Mouse (Mus musculus): ENCODE measurements around the gene Apol10a. TPM values are rescaled to one million over a fixed set of nuclear protein-coding genes. Genes with fewer than 3 reads are reported as not detected.
"Not testable (repeated sequence)": the region's sequence is repeated elsewhere in the genome, so short reads cannot be mapped to it uniquely, and the experiment has no call there.

Apol10a gene
- total RNA-seq (2021), result not detected
- long read RNA-seq, experiment 1, result 0 reads
- long read RNA-seq, experiment 2, result 0 reads

DNA sequence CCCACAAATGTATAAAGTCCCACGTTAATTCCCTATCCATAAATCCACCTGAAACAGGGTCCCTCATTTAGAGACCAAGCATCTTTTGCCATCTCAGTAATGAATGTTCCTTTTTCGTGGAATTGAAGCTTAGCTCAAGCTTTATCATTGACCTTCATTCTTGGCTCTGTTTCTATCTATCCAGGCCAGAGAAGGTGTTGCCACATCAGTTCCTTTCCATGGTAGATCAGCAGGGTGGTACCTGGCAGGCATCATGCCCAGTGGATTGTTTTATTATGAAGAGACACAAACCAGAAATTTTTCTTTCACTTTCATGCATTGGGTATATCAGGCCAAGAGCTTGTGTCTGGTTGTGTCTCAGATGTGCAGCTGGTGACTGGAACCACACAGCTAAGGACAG lies at the start of gene Apol10a:
Gene Apol10a, plus strand, starts transcription at position 355 of the 400 bp plus-strand sequence.
- H3K4me3 ChIP-seq; H3K27ac ChIP-seq; DNase-seq (ENCODE audit: low spot score in 2 of 2): not testable (repeated sequence)

DNA sequence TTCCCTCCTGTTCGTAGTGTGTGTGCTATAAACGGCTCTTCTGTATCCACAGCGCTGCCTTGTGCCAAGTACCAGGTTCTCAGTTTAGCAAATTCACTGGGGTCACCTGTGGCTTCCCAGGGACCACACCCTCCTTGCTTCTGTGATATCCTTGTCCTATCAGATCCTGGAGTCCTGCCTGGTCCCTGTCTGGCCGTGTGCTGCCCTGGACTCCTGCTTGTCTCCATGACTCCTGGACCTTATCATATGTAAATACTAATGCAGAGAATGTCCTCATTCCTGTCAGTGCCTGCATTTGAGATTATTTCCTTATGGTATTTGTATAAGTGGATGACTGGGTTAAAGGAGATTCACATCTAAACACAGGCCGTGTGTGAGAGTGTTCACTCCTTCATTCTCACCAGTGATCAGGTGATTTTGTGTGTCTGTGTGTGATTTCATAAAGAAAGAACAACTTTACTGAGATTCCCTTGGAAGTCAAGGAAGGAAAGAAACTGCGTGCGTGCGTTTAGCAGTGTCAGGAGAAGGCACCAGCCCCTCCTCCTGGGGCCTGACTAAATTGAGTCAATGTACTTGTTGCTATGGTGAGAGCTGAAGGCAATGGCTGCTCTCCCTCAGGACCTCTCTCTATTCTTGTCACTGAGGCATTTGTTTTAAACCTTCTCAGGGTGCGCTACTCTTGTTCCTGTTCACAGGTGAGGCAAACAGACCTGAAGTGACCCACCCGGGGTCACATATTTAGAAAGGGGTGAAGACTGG lies 48.0 kb upstream of the Apol10a start:
- DNase-seq (ENCODE audit: low spot score in 2 of 2); H3K4me3 ChIP-seq; H3K27ac ChIP-seq: not testable (repeated sequence)

DNA sequence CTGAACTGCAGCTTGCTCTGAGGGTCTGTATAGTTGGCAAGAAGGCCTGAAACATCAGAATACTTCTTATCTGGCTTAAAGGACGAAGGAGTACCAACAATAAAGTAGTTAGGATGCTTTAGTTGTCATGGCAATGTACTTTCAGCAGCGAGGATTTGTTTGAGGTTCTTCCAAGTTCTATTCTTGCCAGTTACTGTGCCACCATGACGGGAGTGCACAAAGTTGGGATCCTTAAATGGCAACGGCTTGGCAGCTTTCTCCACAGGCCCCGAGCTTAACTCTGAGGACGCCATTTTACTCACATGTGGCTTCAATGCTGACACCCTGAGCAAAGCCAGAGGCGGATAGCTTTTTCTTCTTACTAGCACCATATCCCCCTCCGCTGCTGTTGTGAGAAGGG lies 32.1 kb upstream of the Apol10a start:
- H3K27ac ChIP-seq, H3K4me3 ChIP-seq: not testable (repeated sequence)
- peak; percentile 24 to 62 for DNase-seq (ENCODE audit: low spot score in 2 of 2)

DNA sequence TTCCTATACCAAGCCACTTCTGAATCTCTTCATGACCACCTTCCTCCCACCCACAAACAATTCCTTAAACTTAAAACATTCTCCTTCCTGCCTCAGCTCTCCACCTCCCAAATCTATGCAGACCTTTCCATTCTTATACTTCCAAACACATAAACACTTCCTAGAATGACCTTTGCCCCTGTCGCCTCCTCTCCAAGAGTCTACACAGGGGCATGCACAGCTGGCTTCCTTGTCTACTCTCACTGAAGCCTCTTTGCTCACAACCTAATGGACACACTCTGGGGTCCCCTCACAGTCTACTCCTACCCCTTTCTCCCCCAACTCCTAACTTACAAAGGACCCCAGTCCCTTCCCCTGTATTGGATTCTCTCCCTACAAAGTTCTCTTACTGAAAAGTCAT lies 31.2 kb upstream of the Apol10a start:
- DNase-seq (ENCODE audit: low spot score in 2 of 2); H3K27ac ChIP-seq; H3K4me3 ChIP-seq: not testable (repeated sequence)

DNA sequence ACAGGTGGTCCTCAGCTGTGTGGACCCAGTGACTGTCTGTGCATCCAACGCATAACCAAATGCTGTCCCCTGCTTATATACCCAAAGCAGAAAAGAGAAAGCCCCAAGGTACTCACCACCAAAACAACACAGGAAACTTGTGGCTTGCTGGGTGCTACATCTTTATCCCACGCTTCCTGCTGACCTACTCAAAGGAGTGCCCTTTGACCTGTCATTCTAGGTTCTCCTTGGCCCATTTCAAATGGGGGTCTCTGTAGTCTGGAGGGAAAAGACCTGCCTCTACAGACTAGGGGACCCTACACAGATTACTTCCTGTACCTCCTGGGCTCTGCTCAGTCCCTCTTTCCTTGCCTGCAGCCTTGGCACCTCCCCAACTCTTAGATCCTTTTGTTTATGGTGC lies 29.5 kb upstream of the Apol10a start, which contains the start of gene Apol7b:
Gene Apol7b, minus strand, starts transcription at position 101 of the 400 bp plus-strand sequence.
- DNase-seq (ENCODE audit: low spot score in 2 of 2); H3K4me3 ChIP-seq; H3K27ac ChIP-seq: not testable (repeated sequence)

DNA sequence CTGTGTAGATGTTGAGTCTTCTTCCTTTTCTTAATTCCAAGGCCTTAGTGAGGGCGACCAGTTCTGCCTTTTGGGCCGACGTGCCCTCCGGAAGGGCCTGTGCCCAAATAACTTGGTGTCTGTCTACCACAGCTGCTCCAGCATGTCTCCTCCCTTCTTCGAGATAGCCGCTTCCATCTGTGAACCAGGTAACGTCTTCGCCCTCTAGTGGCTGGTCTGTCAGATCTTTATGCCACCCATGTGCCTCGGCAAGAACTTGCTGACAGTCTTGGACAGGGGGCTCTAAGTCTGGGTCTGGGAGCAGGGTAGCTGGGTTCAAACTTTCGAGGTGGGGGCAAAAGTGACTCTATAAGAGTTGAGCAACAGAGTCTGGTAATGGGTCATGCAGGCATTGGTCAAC lies 26.9 kb upstream of the Apol10a start:
- not testable (repeated sequence) for H3K27ac ChIP-seq; H3K4me3 ChIP-seq; DNase-seq (ENCODE audit: low spot score in 2 of 2)
- peak; percentile 48 for TF ChIP-seq CTCF (conservative IDR thresholded peaks at IDR 0.05)

DNA sequence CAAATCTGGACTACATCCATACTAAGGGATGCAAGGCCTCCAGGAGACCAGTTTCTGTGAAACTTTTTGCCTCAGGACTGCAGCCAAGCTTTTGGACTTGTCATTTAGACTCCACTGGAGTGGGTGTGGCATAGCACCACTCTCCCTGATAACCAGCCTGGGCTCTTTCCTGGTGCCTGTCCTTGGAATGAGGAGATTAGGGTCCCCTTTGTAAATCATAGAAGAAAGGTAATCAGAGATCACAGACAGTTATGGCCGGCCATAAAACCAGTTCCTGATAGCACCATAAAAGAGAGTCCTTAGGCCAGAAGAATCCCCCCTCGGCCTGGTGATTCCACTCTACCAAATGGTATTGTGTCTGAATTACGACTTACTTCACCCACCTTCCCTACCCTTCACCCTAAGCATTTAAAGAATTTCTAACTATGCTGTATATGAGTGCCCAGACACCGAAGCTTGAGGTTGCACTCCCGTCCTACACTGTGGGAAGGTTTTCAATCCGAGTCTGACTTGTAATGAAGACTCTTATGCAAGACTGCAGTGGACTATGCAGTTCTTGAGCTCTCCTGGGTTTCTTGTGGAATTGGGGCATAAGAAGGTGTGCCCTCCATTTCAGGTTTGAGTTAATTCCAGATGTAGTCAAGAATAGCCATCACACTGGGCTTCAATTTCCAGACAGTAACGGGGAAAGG lies 2.0 kb upstream of the Apol10a start:
- not testable (repeated sequence) for H3K27ac ChIP-seq; H3K4me3 ChIP-seq; DNase-seq (ENCODE audit: low spot score in 2 of 2)

DNA sequence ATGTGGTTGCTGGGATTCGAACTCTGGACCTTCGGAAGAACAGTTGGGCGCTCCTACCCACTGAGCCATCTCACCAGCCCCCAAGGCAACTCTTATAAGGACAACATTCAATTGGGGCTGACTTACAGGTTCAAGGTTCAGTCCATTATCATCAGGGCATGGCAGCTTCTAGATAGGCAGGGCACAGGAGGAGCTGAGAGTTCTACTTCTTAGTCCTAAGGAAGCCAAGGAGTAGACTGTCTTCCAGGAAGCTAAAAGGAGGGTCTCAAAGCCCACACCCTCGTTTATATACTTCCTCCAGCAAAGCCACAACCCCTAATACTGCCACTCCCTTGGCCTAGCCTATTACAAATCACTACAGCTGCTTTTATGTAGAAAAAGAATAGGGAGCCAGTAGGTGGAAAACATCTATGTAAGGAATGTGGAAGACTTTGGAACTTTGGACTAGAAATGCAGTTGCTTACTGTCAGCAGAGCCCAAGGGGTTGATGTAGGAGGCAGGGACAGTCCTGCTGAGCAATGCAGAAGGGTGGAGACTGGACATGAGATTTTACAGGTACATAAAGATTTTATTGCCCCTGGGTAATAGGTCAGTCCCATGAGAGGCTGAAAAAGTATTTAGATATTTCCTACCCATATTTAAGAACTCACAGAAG lies 5.4 kb downstream of the Apol10a start:
- no peak for TF ChIP-seq CTCF (conservative IDR thresholded peaks at IDR 0.05)
- DNase-seq (ENCODE audit: low spot score in 2 of 2), result no peak
- Histone ChIP-seq H3K27ac (no peak overlapping the region), H3K4me3 (no peak overlapping the region)

DNA sequence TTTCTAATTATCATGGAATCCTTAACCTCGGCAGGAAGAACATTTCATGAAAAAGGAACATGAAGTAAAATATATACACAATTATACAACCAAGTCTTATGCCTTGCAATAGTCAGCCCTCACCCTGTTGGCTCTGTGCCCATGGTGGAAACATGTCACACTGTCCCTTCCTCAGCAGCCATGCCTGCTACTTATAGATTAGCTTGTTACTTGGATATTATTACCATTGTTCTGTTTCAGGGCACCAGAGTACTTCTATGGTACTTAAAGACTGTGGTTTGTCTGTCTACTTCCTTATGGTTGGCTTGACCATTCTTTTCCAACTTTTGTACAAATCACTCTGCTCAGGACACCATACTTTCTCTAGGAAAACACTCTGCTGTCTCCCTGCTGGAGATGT lies 16.3 kb downstream of the Apol10a start:
- not testable (repeated sequence) for DNase-seq (ENCODE audit: low spot score in 2 of 2); H3K27ac ChIP-seq; H3K4me3 ChIP-seq

DNA sequence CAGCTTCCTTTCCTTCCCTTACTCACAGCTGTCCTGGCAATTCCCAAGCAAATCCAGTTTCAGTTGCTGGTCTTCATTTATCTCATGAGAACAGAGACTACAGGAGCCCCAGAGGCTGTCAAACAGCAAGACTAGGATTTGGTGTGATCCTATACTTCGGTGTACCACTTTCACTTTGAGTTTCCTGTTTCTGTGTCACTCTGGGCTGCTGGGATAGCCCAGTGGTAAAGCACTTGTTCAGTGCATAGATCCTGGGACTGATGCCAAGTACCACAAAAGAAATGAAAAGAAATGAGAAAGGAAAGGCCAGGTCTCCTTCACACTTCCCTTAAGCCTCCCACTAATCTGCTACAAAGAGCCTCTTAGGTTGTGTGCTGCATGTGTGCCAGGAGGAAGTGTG lies 17.8 kb downstream of the Apol10a start:
- DNase-seq (ENCODE audit: low spot score in 2 of 2); H3K4me3 ChIP-seq; H3K27ac ChIP-seq: not testable (repeated sequence)

DNA sequence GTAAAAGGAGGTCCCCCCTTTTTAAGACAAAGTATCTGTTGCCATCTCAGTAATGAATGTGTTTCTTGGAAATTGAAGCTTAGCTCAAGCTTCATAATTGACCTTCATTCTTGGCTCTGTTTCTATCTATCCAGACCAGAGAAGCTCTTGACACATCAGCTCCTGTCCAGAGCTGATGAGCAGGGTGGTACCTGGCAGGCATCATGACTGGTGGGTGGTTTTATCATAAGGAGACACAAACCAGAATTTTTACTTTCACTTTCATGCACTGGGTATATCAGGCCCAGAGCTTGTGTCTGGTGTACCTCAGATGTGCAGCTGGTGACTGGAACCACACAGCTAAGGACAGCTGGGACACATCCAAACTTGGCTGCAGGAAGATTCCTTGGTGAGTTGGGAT lies 31.1 kb downstream of the Apol10a start, which contains the start of gene Apol11a:
Gene Apol11a, plus strand, starts transcription at position 306 of the 400 bp plus-strand sequence.
- DNase-seq (ENCODE audit: low spot score in 2 of 2); H3K27ac ChIP-seq; H3K4me3 ChIP-seq: not testable (repeated sequence)

DNA sequence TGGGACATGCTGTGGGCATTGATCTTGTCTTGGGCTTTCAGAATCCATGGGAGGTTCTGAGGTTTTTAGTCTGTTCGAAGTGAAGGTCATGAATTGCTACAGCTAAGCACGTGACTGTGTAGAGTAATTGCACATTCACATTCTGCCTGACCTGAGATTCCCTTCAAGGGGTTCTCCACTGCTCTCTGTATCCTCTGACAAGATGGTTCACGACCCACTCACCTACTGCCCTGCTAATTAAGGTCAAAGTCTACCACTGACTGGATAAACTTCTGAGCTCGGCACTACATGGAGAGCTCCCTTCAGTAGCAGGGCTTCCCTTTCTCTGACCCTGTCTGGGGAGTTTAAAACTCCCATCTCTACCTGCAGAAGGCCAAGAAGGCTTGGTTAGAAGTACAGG lies 43.7 kb downstream of the Apol10a start:
- not testable (repeated sequence) for H3K27ac ChIP-seq; DNase-seq (ENCODE audit: low spot score in 2 of 2); H3K4me3 ChIP-seq

DNA sequence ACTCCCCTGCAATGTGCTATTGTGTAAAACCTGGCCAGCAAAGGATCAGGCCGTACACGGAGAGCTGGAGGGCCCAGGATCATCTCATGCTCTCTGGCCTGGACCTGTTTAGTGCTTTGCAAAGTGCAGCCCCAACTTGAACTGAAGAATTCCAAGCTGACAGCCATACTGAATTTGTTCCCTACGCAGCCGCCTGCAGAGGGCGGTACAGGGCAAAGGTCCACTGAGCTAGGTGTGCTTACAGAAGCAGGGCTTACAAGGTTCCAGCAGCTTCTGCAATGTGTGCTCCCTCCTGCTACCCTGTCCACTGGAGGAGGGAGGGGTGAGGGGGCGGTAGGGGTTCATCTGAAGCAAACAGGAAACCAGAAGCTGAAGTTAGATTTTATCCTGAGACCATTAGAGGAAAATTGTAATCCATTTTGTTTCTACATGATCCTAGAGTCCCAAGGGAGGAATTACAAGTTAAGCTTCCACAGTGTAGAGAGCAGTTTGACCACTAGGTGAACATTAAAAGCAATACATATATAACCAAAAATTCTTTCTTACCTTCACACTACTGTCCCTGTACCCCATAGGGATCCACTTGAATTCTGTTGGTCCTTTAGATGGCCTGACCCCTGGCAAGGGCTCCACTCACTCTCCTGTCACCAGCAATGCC lies 46.5 kb downstream of the Apol10a start:
- DNase-seq (ENCODE audit: low spot score in 2 of 2), result peak; percentile 2 to 47
- TF ChIP-seq CTCF (conservative IDR thresholded peaks at IDR 0.05), result peak; percentile 63
- H3K27ac ChIP-seq, H3K4me3 ChIP-seq: not testable (repeated sequence)
